Mouse (Mus musculus): ENCODE results near the gene Cmtm8. TPM values are rescaled to one million over a fixed set of nuclear protein-coding genes. Genes with fewer than 3 reads are reported as not detected.

Gene Cmtm8
- polyA plus RNA-seq, 1 experiment = 4.2 TPM

- H3K27me3 ChIP-seq (ENCODE audit: control insufficient read depth, insufficient read depth, low read length) = no peaks in the 10 kb centered on the region; the same call in 1 of the 2 replicates
- no peak overlapping the region for H3K4me3 ChIP-seq (replicated peaks; ENCODE audit: insufficient read depth, low read depth, low read length)
- DNase-seq = no peak
- TF ChIP-seq CTCF (IDR thresholded peaks at IDR 0.05; ENCODE audit: borderline replicate concordance, insufficient read depth, low read depth, low read length) = no peak
- TF ChIP-seq POLR2A (IDR thresholded peaks at IDR 0.05; ENCODE audit: borderline replicate concordance, insufficient read depth, low read length) = no peak
- peaks cover 11% of the 10 kb centered on the region; the same call in 1 of the 2 replicates for H3K4me1 ChIP-seq (ENCODE audit: control insufficient read depth, insufficient read depth, low read length)
- no peak overlapping the region for H3K27ac ChIP-seq (ENCODE audit: insufficient read depth, low read length)
- WGBS = 96% methylated on average over 3 of the region's 3 CpGs
These were observed 67.6 kb downstream of the Cmtm8 start for GRCm38 (mm10) chr9:114776361-114776760.

GRCm38 (mm10) chr9:114775272-114775671 is 68.7 kb downstream of the Cmtm8 start:
- H3K27ac ChIP-seq (ENCODE audit: insufficient read depth, low read length) = peak overlapping the region; percentile 45
- H3K27me3 ChIP-seq (ENCODE audit: control insufficient read depth, insufficient read depth, low read length) = no peaks in the 10 kb centered on the region
- H3K4me3 ChIP-seq (replicated peaks; ENCODE audit: insufficient read depth, low read depth, low read length) = no peak overlapping the region
- 18% methylated on average over 4 of the region's 4 CpGs for WGBS
- H3K4me1 ChIP-seq (ENCODE audit: control insufficient read depth, insufficient read depth, low read length) = peaks cover 11% of the 10 kb centered on the region; the same call in 1 of the 2 replicates
- TF ChIP-seq POLR2A (IDR thresholded peaks at IDR 0.05; ENCODE audit: borderline replicate concordance, insufficient read depth, low read length) (no peak), CTCF (IDR thresholded peaks at IDR 0.05; ENCODE audit: borderline replicate concordance, insufficient read depth, low read depth, low read length) (no peak)
- peak; percentile 75 to 86 for DNase-seq

GRCm38 (mm10) chr9:114774629-114775028 is 69.3 kb downstream of the Cmtm8 start:
- no peak overlapping the region for H3K4me3 ChIP-seq (replicated peaks; ENCODE audit: insufficient read depth, low read depth, low read length)
- H3K4me1 ChIP-seq (ENCODE audit: control insufficient read depth, insufficient read depth, low read length) = peaks cover 11% of the 10 kb centered on the region; the same call in 1 of the 2 replicates
- no peaks in the 10 kb centered on the region for H3K27me3 ChIP-seq (ENCODE audit: control insufficient read depth, insufficient read depth, low read length)
- H3K27ac ChIP-seq (ENCODE audit: insufficient read depth, low read length) = peak overlapping the region; percentile 45
- no peak for DNase-seq
- WGBS = 59% methylated on average over 6 of the region's 6 CpGs
- TF ChIP-seq CTCF (IDR thresholded peaks at IDR 0.05; ENCODE audit: borderline replicate concordance, insufficient read depth, low read depth, low read length) (no peak), POLR2A (IDR thresholded peaks at IDR 0.05; ENCODE audit: borderline replicate concordance, insufficient read depth, low read length) (no peak)

GRCm38 (mm10) chr9:114771565-114771964 is 72.4 kb downstream of the Cmtm8 start:
- whole genome bisulfite sequencing = 91% methylated on average over 7 of the region's 7 CpGs
- H3K4me1 ChIP-seq (ENCODE audit: control insufficient read depth, insufficient read depth, low read length) = peaks cover 23% of the 10 kb centered on the region
- H3K27me3 ChIP-seq (ENCODE audit: control insufficient read depth, insufficient read depth, low read length) = no peaks in the 10 kb centered on the region
- no peak for TF ChIP-seq CTCF (IDR thresholded peaks at IDR 0.05; ENCODE audit: borderline replicate concordance, insufficient read depth, low read depth, low read length)
- no peak for TF ChIP-seq POLR2A (IDR thresholded peaks at IDR 0.05; ENCODE audit: borderline replicate concordance, insufficient read depth, low read length)
- no peak overlapping the region for H3K4me3 ChIP-seq (replicated peaks; ENCODE audit: insufficient read depth, low read depth, low read length)
- no peak for DNase-seq
- H3K27ac ChIP-seq (ENCODE audit: insufficient read depth, low read length) = no peak overlapping the region

- no peak for DNase-seq
- no peak overlapping the region for H3K27ac ChIP-seq (ENCODE audit: insufficient read depth, low read length)
- TF ChIP-seq CTCF (IDR thresholded peaks at IDR 0.05; ENCODE audit: borderline replicate concordance, insufficient read depth, low read depth, low read length) (no peak), POLR2A (IDR thresholded peaks at IDR 0.05; ENCODE audit: borderline replicate concordance, insufficient read depth, low read length) (no peak)
- WGBS = 91% methylated on average over 4 of the region's 4 CpGs
- no peaks in the 10 kb centered on the region for H3K27me3 ChIP-seq (ENCODE audit: control insufficient read depth, insufficient read depth, low read length)
- no peak overlapping the region for H3K4me3 ChIP-seq (replicated peaks; ENCODE audit: insufficient read depth, low read depth, low read length)
- peaks cover 19% of the 10 kb centered on the region for H3K4me1 ChIP-seq (ENCODE audit: control insufficient read depth, insufficient read depth, low read length)
These were observed 73.7 kb downstream of the Cmtm8 start for GRCm38 (mm10) chr9:114770224-114770623.

- no peak for DNase-seq
- Histone ChIP-seq H3K27ac (ENCODE audit: insufficient read depth, low read length) (no peak overlapping the region), H3K4me1 (ENCODE audit: control insufficient read depth, insufficient read depth, low read length) (peaks cover 12% of the 10 kb centered on the region), H3K4me3 (replicated peaks; ENCODE audit: insufficient read depth, low read depth, low read length) (no peak overlapping the region), H3K27me3 (ENCODE audit: control insufficient read depth, insufficient read depth, low read length) (no peaks in the 10 kb centered on the region)
- 72% methylated on average over 10 of the region's 10 CpGs for WGBS
- TF ChIP-seq POLR2A (IDR thresholded peaks at IDR 0.05; ENCODE audit: borderline replicate concordance, insufficient read depth, low read length) (no peak), CTCF (IDR thresholded peaks at IDR 0.05; ENCODE audit: borderline replicate concordance, insufficient read depth, low read depth, low read length) (no peak)
These were observed 75.9 kb downstream of the Cmtm8 start for GRCm38 (mm10) chr9:114768066-114768465.

GRCm38 (mm10) chr9:114767507-114767906 is 76.4 kb downstream of the Cmtm8 start:
- H3K4me3 ChIP-seq (replicated peaks; ENCODE audit: insufficient read depth, low read depth, low read length) = no peak overlapping the region
- DNase-seq = no peak
- TF ChIP-seq CTCF (IDR thresholded peaks at IDR 0.05; ENCODE audit: borderline replicate concordance, insufficient read depth, low read depth, low read length) (no peak), POLR2A (IDR thresholded peaks at IDR 0.05; ENCODE audit: borderline replicate concordance, insufficient read depth, low read length) (no peak)
- peaks cover 12% of the 10 kb centered on the region for H3K4me1 ChIP-seq (ENCODE audit: control insufficient read depth, insufficient read depth, low read length)
- H3K27me3 ChIP-seq (ENCODE audit: control insufficient read depth, insufficient read depth, low read length) = no peaks in the 10 kb centered on the region
- H3K27ac ChIP-seq (ENCODE audit: insufficient read depth, low read length) = no peak overlapping the region
- 73% methylated on average over 2 of the region's 2 CpGs for WGBS

GRCm38 (mm10) chr9:114767030-114767429 is 76.9 kb downstream of the Cmtm8 start:
- Histone ChIP-seq H3K27me3 (ENCODE audit: control insufficient read depth, insufficient read depth, low read length) (no peaks in the 10 kb centered on the region), H3K4me3 (replicated peaks; ENCODE audit: insufficient read depth, low read depth, low read length) (no peak overlapping the region), H3K4me1 (ENCODE audit: control insufficient read depth, insufficient read depth, low read length) (peaks cover 12% of the 10 kb centered on the region), H3K27ac (ENCODE audit: insufficient read depth, low read length) (no peak overlapping the region)
- 7% methylated on average over 13 of the region's 13 CpGs for WGBS
- TF ChIP-seq POLR2A (IDR thresholded peaks at IDR 0.05; ENCODE audit: borderline replicate concordance, insufficient read depth, low read length) (no peak), CTCF (IDR thresholded peaks at IDR 0.05; ENCODE audit: borderline replicate concordance, insufficient read depth, low read depth, low read length) (no peak)
- DNase-seq = peak; percentile 65 to 73

All from cerebellum, adult 2 months (tissue).